Mouse (Mus musculus) liver, adult 2 months (tissue): ENCODE results near the gene Flywch2.

Source experiments
- CTCF ChIP-seq: fragments of 200-500 bp; IDR thresholded peaks from 2 replicates; pipeline ENCODE4 v1.5.1; 2011; ENCODE audit warnings: low read depth, low read length, control low read depth
- POLR2A ChIP-seq: fragments of 200-500 bp; IDR thresholded peaks from 2 replicates; pipeline ENCODE4 v1.6.1; 2011; ENCODE audit warnings: low read length, control low read depth; ENCODE audit not compliant: insufficient read depth; ENCODE audit errors: extremely low read depth

- TF ChIP-seq CTCF (no peak), POLR2A (no peak)
Observed at GRCm38 (mm10) chr17:23807918-23808317, 22.0 kb upstream of the Flywch2 start.
